Mouse (Mus musculus): ENCODE data around the gene Nav3.

GRCm38 (mm10) chr10:110175874-110176273 lies 280.1 kb downstream of the Nav3 start:
- TF ChIP-seq POLR2A (IDR thresholded peaks at IDR 0.05; ENCODE audit: extremely low read depth, insufficient read depth, low read length) (no peak), CTCF (IDR thresholded peaks at IDR 0.05; ENCODE audit: low read depth, low read length) (no peak)

All from liver, adult 2 months (tissue).